In genomic region chr8:75088989-75089881, GRCm38 (mm10) we compare ENCODE assay signal across 8 mouse cellular contexts. TPM values are rescaled to one million over a fixed set of nuclear protein-coding genes. Genes with fewer than 3 reads are reported as not detected.
A peak's percentile ranks its signal among the peaks of the same experiment; 100 is the strongest.
DNase-seq lines count a peak whose midpoint lies in the region; ATAC-seq lines count a peak whose summit lies in the region.

No protein-coding gene starts in this region.

- H3K9me3 ChIP-seq in intestine, embryonic 15.5 days, result no peaks in the 10 kb centered on the region

- H3K4me1 ChIP-seq in intestine, embryonic 15.5 days (replicated peaks), result peaks cover 11% of the 10 kb centered on the region

- ATAC-seq in intestine, embryonic 15.5 days, result peak; percentile 42

- peak overlapping the region; percentile 42 for H3K4me2 ChIP-seq in intestine, embryonic 15.5 days (replicated peaks)

- 0 out of 2 replicates have a peak overlapping the region, but pooled peaks have one; percentile 2 for H3K4me3 ChIP-seq in intestine, embryonic 15.5 days (replicated peaks)
- H3K4me3 ChIP-seq in macrophage (ENCODE audit: inconsistent target), result no peak overlapping the region

- no peaks in the 10 kb centered on the region for H3K27me3 ChIP-seq in intestine, embryonic 15.5 days (replicated peaks)

- peak overlapping the region; percentile 17; the same call in 1 of the 2 replicates for H3K9ac ChIP-seq in intestine, embryonic 15.5 days

- peaks cover 8% of the 10 kb centered on the region for H3K79me2 ChIP-seq in macrophage (ENCODE audit: inconsistent target)

- no peaks in the 10 kb centered on the region for H3K36me3 ChIP-seq in intestine, embryonic 15.5 days
- H3K36me3 ChIP-seq in macrophage (ENCODE audit: inconsistent target), result no peaks in the 10 kb centered on the region

- DNase-seq in ZHBTc4 (ENCODE audit: low read depth, low spot score), result peak; percentile 95
- DNase-seq in embryo, embryonic 9.5 days (ENCODE audit: extremely low spot score), result peak; percentile 74
- peak; percentile 42 to 77 for DNase-seq in gastrocnemius, postnatal 4 days (ENCODE audit: low spot score in 2 of 2)
- peak; percentile 72 to 81 for DNase-seq in left cerebral cortex, adult 9 months (ENCODE audit: low spot score in 2 of 2)
- DNase-seq in right cerebral cortex, adult 18-20 months, result peak; percentile 82
- no peak for DNase-seq in spleen, adult 12 weeks (ENCODE audit: low spot score)

- H3K27ac ChIP-seq in intestine, embryonic 15.5 days, result peak overlapping the region; percentile 69
- H3K27ac ChIP-seq in macrophage, result peak overlapping the region; percentile 89

- 6% methylated on average over 6 of the region's 6 CpGs for WGBS in intestine, embryonic 15.5 days
- WGBS in macrophage (ENCODE audit: missing documents), result 15% methylated on average over 6 of the region's 6 CpGs

RNA-seq across cellular contexts. Expression of gene Hmox1, which starts 4.2 kb away (rescaled TPM):
- total RNA-seq in gastrocnemius, postnatal 4 days (2021), result 10 to 100 TPM; 32.6 to 33.4 TPM
- polyA plus RNA-seq in intestine, embryonic 15.5 days (2015; fragmentation: Nextera tagmentation; extraction: Ambion mirVana), result 17.8 and 18.6 TPM in 2 replicates
- 100 to 1,000 TPM in 1 of 26 experiments, 10 to 100 TPM in 23, 1 to 10 TPM in 2; 7.0 to 111 (median 46.5) TPM for total RNA-seq in macrophage (2018; cell fraction: chromatin; rRNA removed)
- total RNA-seq in macrophage (2018; cell fraction: cytosol; rRNA removed), result 100 to 1,000 TPM; 239 to 513 (median 404) TPM
- 100 to 1,000 TPM in 19 of 26 experiments, 10 to 100 TPM in 7; 26.8 to 387 (median 119) TPM for total RNA-seq in macrophage (2018; cell fraction: nucleus; rRNA removed)
- polyA plus RNA-seq in macrophage (2018), result 364 to 915 TPM (median 701 TPM) in 3 replicates

RNA-seq across cellular contexts. Expression of gene Mcm5, which starts 20.1 kb away (rescaled TPM):
- total RNA-seq in gastrocnemius, postnatal 4 days (2021), result 10 to 100 TPM; 35.5 to 36.3 TPM
- 128 and 132 TPM in 2 replicates for polyA plus RNA-seq in intestine, embryonic 15.5 days (2015; fragmentation: Nextera tagmentation; extraction: Ambion mirVana)
- total RNA-seq in macrophage (2018; cell fraction: chromatin; rRNA removed), result 10 to 100 TPM in 14 of 26 experiments, 1 to 10 TPM in 12; 1.2 to 28.6 (median 10.2) TPM
- 10 to 100 TPM in 13 of 26 experiments, 1 to 10 TPM in 13; 5.5 to 19.6 (median 10.1) TPM for total RNA-seq in macrophage (2018; cell fraction: cytosol; rRNA removed)
- 10 to 100 TPM in 10 of 26 experiments, 1 to 10 TPM in 16; 2.0 to 96.2 (median 8.9) TPM for total RNA-seq in macrophage (2018; cell fraction: nucleus; rRNA removed)
- polyA plus RNA-seq in macrophage (2018), result 3.7 to 96.0 TPM (median 25.7 TPM) in 3 replicates

RNA-seq across cellular contexts. Expression of gene Tom1, which starts 55.7 kb away (rescaled TPM):
- total RNA-seq in gastrocnemius, postnatal 4 days (2021), result 10 to 100 TPM; 61.9 to 63.4 TPM
- polyA plus RNA-seq in intestine, embryonic 15.5 days (2015; fragmentation: Nextera tagmentation; extraction: Ambion mirVana), result 32.6 and 33.5 TPM in 2 replicates
- 10 to 100 TPM; 16.2 to 96.7 (median 44.4) TPM for total RNA-seq in macrophage (2018; cell fraction: chromatin; rRNA removed)
- total RNA-seq in macrophage (2018; cell fraction: cytosol; rRNA removed), result 10 to 100 TPM; 46.0 to 91.8 (median 68.1) TPM
- 100 to 1,000 TPM in 1 of 26 experiments, 10 to 100 TPM in 25; 33.0 to 102 (median 52.5) TPM for total RNA-seq in macrophage (2018; cell fraction: nucleus; rRNA removed)
- polyA plus RNA-seq in macrophage (2018), result 56.0 to 178 TPM (median 76.1 TPM) in 3 replicates

Comparison
In these comparisons a context has a peak if more than half of its experiments do, and no peak if none do; other contexts are left out.
1. RNA of gene Hmox1, which starts 4.2 kb away (polyA plus RNA-seq): 364 to 915 TPM in macrophage; 17.8 to 18.6 TPM in intestine, embryonic 15.5 days; every median in the first group is over 10 times any median in the second.